Mouse (Mus musculus): ENCODE results near the gene Olfr504. TPM values are rescaled to one million over a fixed set of nuclear protein-coding genes. Genes with fewer than 3 reads are reported as not detected.

Olfr504 gene
- total and polyA plus RNA-seq, 2 experiments from 2014 or later: not detected

DNA sequence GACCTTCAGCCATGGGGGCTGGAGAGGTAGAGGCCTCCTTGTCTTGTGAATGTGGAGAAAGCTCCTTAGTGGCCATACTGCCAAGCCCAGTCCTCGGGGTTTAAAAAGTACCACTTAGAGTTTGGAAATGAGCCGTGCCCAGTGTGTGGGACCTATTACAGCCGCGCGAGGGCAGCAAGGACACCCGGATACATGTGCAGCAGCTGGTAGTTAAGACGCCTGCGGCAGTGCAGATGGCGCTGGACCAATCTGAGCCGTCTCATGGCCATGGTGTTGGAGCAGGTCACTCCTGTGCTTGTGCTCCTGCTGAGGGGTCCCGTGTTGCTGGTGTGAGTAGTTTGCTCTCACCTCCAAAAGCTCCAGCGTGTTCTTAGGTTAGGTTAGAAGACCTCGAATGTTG is 23.2 kb downstream of the Olfr504 start:
- Histone ChIP-seq H3K27me3 (ENCODE audit: insufficient read depth, low read length) (no peaks in the 10 kb centered on the region), H3K4me2 (ENCODE audit: low read depth, low read length, poor library complexity, severe bottlenecking) (no peak overlapping the region), H3K27ac (ENCODE audit: low read depth, low read length) (no peak overlapping the region), H3K4me3 (ENCODE audit: low read depth, low read length) (no peak overlapping the region), H3K9ac (replicated peaks; ENCODE audit: low read length, poor library complexity, severe bottlenecking) (no peak overlapping the region), H3K4me1 (ENCODE audit: insufficient read depth, low read length) (no peaks in the 10 kb centered on the region), H3K36me3 (ENCODE audit: insufficient read depth, low read length) (no peaks in the 10 kb centered on the region), H3K9me3 (ENCODE audit: low read length) (no peaks in the 10 kb centered on the region)
- 88% methylated on average over 13 of the region's 13 CpGs for WGBS
- ATAC-seq (ENCODE audit: low FRiP score) (no peak), DNase-seq (ENCODE audit: low spot score) (no peak)
- TF ChIP-seq CTCF (IDR thresholded peaks at IDR 0.05): no peak

DNA sequence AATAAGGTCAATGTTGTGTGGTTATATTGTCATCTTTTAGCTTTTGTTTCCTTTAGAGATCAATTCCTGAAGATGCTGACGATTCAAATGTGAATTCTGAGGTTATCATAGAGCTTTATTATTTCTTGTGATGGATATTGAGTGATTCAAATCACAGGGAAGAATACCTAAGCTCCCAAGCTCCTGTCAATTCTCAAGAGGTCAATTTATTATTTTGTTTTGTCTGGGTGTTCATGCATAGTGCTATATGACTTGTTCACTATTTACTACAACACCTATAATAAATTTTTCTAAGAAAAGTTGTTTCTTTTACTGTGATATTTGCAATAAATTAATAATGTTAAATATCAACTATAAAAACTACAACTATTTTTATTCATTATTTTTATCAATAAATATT is 40.6 kb downstream of the Olfr504 start, which contains the start of gene Olfr502:
Olfr502 (minus strand) TSS at position 101 of the 400 bp plus-strand sequence.
- no peak for ATAC-seq (ENCODE audit: low FRiP score)
- no peaks in the 10 kb centered on the region for H3K27me3 ChIP-seq (ENCODE audit: insufficient read depth, low read length)
- WGBS: 60% methylated on average over 1 of the region's 1 CpGs
- no peak within 1 kb of the TSS for H3K27ac ChIP-seq (ENCODE audit: low read depth, low read length)
- H3K4me3 ChIP-seq (ENCODE audit: low read depth, low read length): no peak within 1 kb of the TSS
- H3K4me1 ChIP-seq (ENCODE audit: insufficient read depth, low read length): no peaks in the 10 kb centered on the region
- H3K9ac ChIP-seq (replicated peaks; ENCODE audit: low read length, poor library complexity, severe bottlenecking): no peak within 1 kb of the TSS
- DNase-seq (ENCODE audit: low spot score): no peak
- TF ChIP-seq CTCF (IDR thresholded peaks at IDR 0.05): no peak
- no peaks in the 10 kb centered on the region for H3K9me3 ChIP-seq (ENCODE audit: low read length)
- H3K36me3 ChIP-seq (ENCODE audit: insufficient read depth, low read length): no peaks in the 10 kb centered on the region
- H3K4me2 ChIP-seq (ENCODE audit: low read depth, low read length, poor library complexity, severe bottlenecking): no peak within 1 kb of the TSS

Other genes starting within 250 kb of the Olfr504 start
- not detected in 2 replicates for gene Olfr492, start 242.1 kb downstream of the Olfr504 start, total RNA-seq (2014; rRNA removed)
- gene Olfr492, start 242.1 kb downstream of the Olfr504 start, polyA plus RNA-seq (2015; fragmentation: Nextera tagmentation; extraction: Ambion mirVana): not detected in 2 replicates
- gene Olfr493, start 218.8 kb downstream of the Olfr504 start, total RNA-seq (2014; rRNA removed): not detected in 2 replicates
- gene Olfr493, start 218.8 kb downstream of the Olfr504 start, polyA plus RNA-seq (2015; fragmentation: Nextera tagmentation; extraction: Ambion mirVana): not detected in 2 replicates
- gene Olfr494, start 200.5 kb downstream of the Olfr504 start, total RNA-seq (2014; rRNA removed): not detected in 2 replicates
- gene Olfr494, start 200.5 kb downstream of the Olfr504 start, polyA plus RNA-seq (2015; fragmentation: Nextera tagmentation; extraction: Ambion mirVana): not detected in 2 replicates
- not detected in 2 replicates for gene Olfr495, start 172.6 kb downstream of the Olfr504 start, total RNA-seq (2014; rRNA removed)
- not detected in 2 replicates for gene Olfr495, start 172.6 kb downstream of the Olfr504 start, polyA plus RNA-seq (2015; fragmentation: Nextera tagmentation; extraction: Ambion mirVana)
- not detected in 2 replicates for gene Olfr497, start 145.4 kb downstream of the Olfr504 start, total RNA-seq (2014; rRNA removed)
- not detected in 2 replicates for gene Olfr497, start 145.4 kb downstream of the Olfr504 start, polyA plus RNA-seq (2015; fragmentation: Nextera tagmentation; extraction: Ambion mirVana)
- not detected in 2 replicates for gene Olfr498, start 100.5 kb downstream of the Olfr504 start, total RNA-seq (2014; rRNA removed)
- not detected in 2 replicates for gene Olfr498, start 100.5 kb downstream of the Olfr504 start, polyA plus RNA-seq (2015; fragmentation: Nextera tagmentation; extraction: Ambion mirVana)
- gene Olfr502, start 40.7 kb downstream of the Olfr504 start, total RNA-seq (2014; rRNA removed): not detected in 2 replicates
- gene Olfr502, start 40.7 kb downstream of the Olfr504 start, polyA plus RNA-seq (2015; fragmentation: Nextera tagmentation; extraction: Ambion mirVana): not detected in 2 replicates
- gene Olfr503, start 21.3 kb downstream of the Olfr504 start, total RNA-seq (2014; rRNA removed): not detected in 2 replicates
- gene Olfr503, start 21.3 kb downstream of the Olfr504 start, polyA plus RNA-seq (2015; fragmentation: Nextera tagmentation; extraction: Ambion mirVana): not detected in 2 replicates
- gene Olfr506, start 45.0 kb upstream of the Olfr504 start, total RNA-seq (2014; rRNA removed): not detected in 2 replicates
- not detected in 2 replicates for gene Olfr506, start 45.0 kb upstream of the Olfr504 start, polyA plus RNA-seq (2015; fragmentation: Nextera tagmentation; extraction: Ambion mirVana)
- gene Olfr507, start 56.0 kb upstream of the Olfr504 start, total RNA-seq (2014; rRNA removed): not detected in 2 replicates
- gene Olfr507, start 56.0 kb upstream of the Olfr504 start, polyA plus RNA-seq (2015; fragmentation: Nextera tagmentation; extraction: Ambion mirVana): not detected in 2 replicates
- gene Olfr508, start 64.2 kb upstream of the Olfr504 start, total RNA-seq (2014; rRNA removed): not detected in 2 replicates
- gene Olfr508, start 64.2 kb upstream of the Olfr504 start, polyA plus RNA-seq (2015; fragmentation: Nextera tagmentation; extraction: Ambion mirVana): not detected in 2 replicates
- gene Olfr509, start 86.1 kb upstream of the Olfr504 start, total RNA-seq (2014; rRNA removed): 0.05 TPM in 1 of 2 replicates, not detected in the other
- not detected in 2 replicates for gene Olfr509, start 86.1 kb upstream of the Olfr504 start, polyA plus RNA-seq (2015; fragmentation: Nextera tagmentation; extraction: Ambion mirVana)
- gene Olfr510, start 100.6 kb upstream of the Olfr504 start, total RNA-seq (2014; rRNA removed): not detected in 2 replicates
- gene Olfr510, start 100.6 kb upstream of the Olfr504 start, polyA plus RNA-seq (2015; fragmentation: Nextera tagmentation; extraction: Ambion mirVana): not detected in 2 replicates
- gene Olfr512, start 147.5 kb upstream of the Olfr504 start, total RNA-seq (2014; rRNA removed): not detected in 2 replicates
- gene Olfr512, start 147.5 kb upstream of the Olfr504 start, polyA plus RNA-seq (2015; fragmentation: Nextera tagmentation; extraction: Ambion mirVana): not detected in 2 replicates
- not detected in 2 replicates for gene Olfr513, start 185.2 kb upstream of the Olfr504 start, total RNA-seq (2014; rRNA removed)
- not detected in 2 replicates for gene Olfr513, start 185.2 kb upstream of the Olfr504 start, polyA plus RNA-seq (2015; fragmentation: Nextera tagmentation; extraction: Ambion mirVana)

Measured in midbrain, postnatal 0 days (tissue).